Mouse (Mus musculus) hindbrain, embryonic 16.5 days (tissue): Measurements from ENCODE around the gene Ftl1. TPM values are rescaled to one million over a fixed set of nuclear protein-coding genes. Genes with fewer than 3 reads are reported as not detected.

ENCODE experiments used
- ATAC-seq: fragments of 200-750 bp; cut with Nextera tagmentation; 2 replicates; pipeline ENCODE4 v1.8.0; 2017; ENCODE audit warnings: moderate TSS enrichment, moderate library complexity
- H3K27ac ChIP-seq: fragments of 300-500 bp; sonication (generic); 2 replicates; pipeline ENCODE4 v1.5.1; 2014; ENCODE audit warnings: low read depth, mild to moderate bottlenecking, control low read depth, low read length, moderate library complexity
- H3K27me3 ChIP-seq: fragments of 300-500 bp; sonication (generic); replicated peaks from 2 replicates; pipeline ENCODE4 v1.6.1; 2014; ENCODE audit warnings: low read length; ENCODE audit not compliant: control insufficient read depth, insufficient read depth
- H3K36me3 ChIP-seq: fragments of 300-500 bp; sonication (generic); 2 replicates; pipeline ENCODE4 v1.6.1; 2014; ENCODE audit warnings: mild to moderate bottlenecking, low read length, moderate library complexity, mixed read lengths; ENCODE audit not compliant: control insufficient read depth, insufficient read depth
- H3K4me1 ChIP-seq: fragments of 300-500 bp; sonication (generic); 2 replicates; pipeline ENCODE4 v1.6.1; 2014; ENCODE audit warnings: low read depth, low read length; ENCODE audit not compliant: control insufficient read depth, insufficient read depth
- H3K4me2 ChIP-seq: fragments of 300-500 bp; sonication (generic); 2 replicates; pipeline ENCODE4 v1.6.1; 2014; ENCODE audit warnings: mild to moderate bottlenecking, low read length, control low read depth, moderate library complexity
- H3K4me3 ChIP-seq: fragments of 300-500 bp; sonication (generic); 2 replicates; pipeline ENCODE4 v1.5.1; 2014; ENCODE audit warnings: mild to moderate bottlenecking, low read length, control low read depth, moderate library complexity
- H3K9ac ChIP-seq: fragments of 300-500 bp; sonication (generic); 2 replicates; pipeline ENCODE4 v1.6.1; 2014; ENCODE audit warnings: low read depth, mild to moderate bottlenecking, control low read depth, low read length, moderate library complexity
- H3K9me3 ChIP-seq: fragments of 300-500 bp; sonication (generic); 2 replicates; pipeline ENCODE4 v1.6.1; 2014; ENCODE audit warnings: mild to moderate bottlenecking, low read length, moderate library complexity; ENCODE audit not compliant: control insufficient read depth
- WGBS: fragments of 180-500 bp; shearing (Covaris S2); extraction: QIAGEN DNeasy Blood & Tissue Kit; methylation state at CpG from one replicate; pipeline ENCODE4 v1.1.7; 2014; 5-methylcytosine and 5-hydroxymethylcytosine counted together
- polyA plus RNA-seq: library from polyadenylated mRNA; unstranded; fragments of >200 nt; fragmentation: Nextera tagmentation; extraction: Ambion mirVana; gene quantifications from 2 replicates; pipeline ENCODE4 v1.2.1, GENCODE M21; 2015

Ftl1 gene
- polyA plus RNA-seq, 1 experiment from 2014 or later: 5,303 TPM

DNA sequence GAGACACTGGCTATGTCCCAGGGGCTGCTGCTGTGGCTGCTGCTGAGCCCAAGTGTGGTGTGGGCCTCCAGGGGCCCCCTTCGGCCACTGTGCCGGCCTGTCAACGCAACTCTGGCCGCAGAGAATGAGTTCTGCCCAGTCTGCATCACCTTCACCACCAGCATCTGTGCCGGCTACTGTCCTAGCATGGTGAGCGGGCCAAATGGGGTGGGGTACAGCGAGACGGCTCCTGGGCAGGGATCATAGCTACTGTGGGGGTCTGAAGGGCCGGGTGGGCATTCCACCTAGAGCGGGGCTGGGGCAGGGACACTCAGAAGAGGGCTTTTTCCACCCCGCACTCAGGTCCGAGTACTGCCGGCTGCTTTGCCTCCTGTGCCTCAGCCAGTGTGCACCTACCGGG, 38.5 kb downstream of the Ftl1 start:
- peaks cover 45% of the 10 kb centered on the region for H3K36me3 ChIP-seq
- H3K4me2 ChIP-seq: no peak overlapping the region
- no peak overlapping the region for H3K4me3 ChIP-seq
- H3K9me3 ChIP-seq: no peaks in the 10 kb centered on the region
- H3K9ac ChIP-seq: no peak overlapping the region
- no peak overlapping the region for H3K27ac ChIP-seq
- H3K27me3 ChIP-seq: peaks cover 48% of the 10 kb centered on the region
- 92% methylated on average over 14 of the region's 14 CpGs for WGBS
- ATAC-seq: no peak
- no peaks in the 10 kb centered on the region for H3K4me1 ChIP-seq

- H3K27ac ChIP-seq: no peak within 1 kb of the TSS
- peaks cover under 1% of the 10 kb centered on the region; the same call in 1 of the 2 replicates for H3K4me1 ChIP-seq
- 61% methylated on average over 6 of the region's 6 CpGs for whole genome bisulfite sequencing
- H3K9ac ChIP-seq: no peak within 1 kb of the TSS
- no peak within 1 kb of the TSS for H3K4me2 ChIP-seq
- H3K36me3 ChIP-seq: peaks cover 45% of the 10 kb centered on the region
- H3K4me3 ChIP-seq: no peak within 1 kb of the TSS
- H3K9me3 ChIP-seq: no peaks in the 10 kb centered on the region
- H3K27me3 ChIP-seq: peaks cover 53% of the 10 kb centered on the region
- ATAC-seq: no peak
These were observed 39.1 kb downstream of the Ftl1 start, which contains the start of gene Lhb for GRCm38 (mm10) chr7:45420615-45420919. Gene Lhb (plus strand): TSS chr7:45420820.

DNA sequence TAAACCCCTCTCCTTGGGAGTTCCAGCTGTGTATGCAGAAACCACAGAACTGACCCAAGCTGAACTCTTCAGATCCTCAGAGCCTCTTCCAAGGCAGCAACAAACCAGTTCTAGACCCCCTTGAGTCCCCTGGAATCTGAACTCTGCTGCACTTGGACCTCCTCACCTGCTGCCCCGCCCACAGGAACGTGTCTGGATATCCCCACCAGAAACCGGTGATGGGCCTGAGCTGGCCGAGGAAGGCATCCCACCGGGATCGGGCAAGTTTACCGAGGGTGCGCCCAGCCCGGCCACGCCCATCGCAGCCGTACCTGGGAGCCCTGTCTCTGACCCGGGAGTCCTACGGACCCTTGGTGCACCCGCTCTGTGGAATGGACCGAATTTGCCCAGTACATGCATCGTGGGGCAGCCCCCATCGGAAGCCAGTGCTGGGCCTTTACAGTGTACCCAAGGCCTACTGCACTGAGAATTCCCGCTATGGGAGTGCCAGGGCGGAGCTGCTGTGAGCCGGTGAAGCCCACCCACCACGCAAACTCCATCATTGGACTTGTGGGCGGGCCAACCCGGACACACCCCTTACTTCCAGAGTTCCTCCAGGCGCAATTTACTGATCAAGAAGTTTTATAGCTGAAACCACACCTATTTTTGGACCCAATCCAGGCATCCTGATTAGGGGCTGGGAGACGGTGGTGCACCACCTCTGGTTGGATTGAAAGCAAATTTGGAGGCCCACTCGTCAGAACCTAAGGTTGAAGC, 39.6 kb downstream of the Ftl1 start:
- Histone ChIP-seq H3K27me3 (peaks cover 58% of the 10 kb centered on the region), H3K9me3 (no peaks in the 10 kb centered on the region), H3K27ac (no peak overlapping the region), H3K9ac (no peak overlapping the region), H3K4me3 (no peak overlapping the region), H3K4me2 (no peak overlapping the region), H3K36me3 (peaks cover 44% of the 10 kb centered on the region), H3K4me1 (peaks cover 3% of the 10 kb centered on the region; the same call in 1 of the 2 replicates)
- no peak for ATAC-seq
- 14% methylated on average over 27 of the region's 27 CpGs for WGBS

DNA sequence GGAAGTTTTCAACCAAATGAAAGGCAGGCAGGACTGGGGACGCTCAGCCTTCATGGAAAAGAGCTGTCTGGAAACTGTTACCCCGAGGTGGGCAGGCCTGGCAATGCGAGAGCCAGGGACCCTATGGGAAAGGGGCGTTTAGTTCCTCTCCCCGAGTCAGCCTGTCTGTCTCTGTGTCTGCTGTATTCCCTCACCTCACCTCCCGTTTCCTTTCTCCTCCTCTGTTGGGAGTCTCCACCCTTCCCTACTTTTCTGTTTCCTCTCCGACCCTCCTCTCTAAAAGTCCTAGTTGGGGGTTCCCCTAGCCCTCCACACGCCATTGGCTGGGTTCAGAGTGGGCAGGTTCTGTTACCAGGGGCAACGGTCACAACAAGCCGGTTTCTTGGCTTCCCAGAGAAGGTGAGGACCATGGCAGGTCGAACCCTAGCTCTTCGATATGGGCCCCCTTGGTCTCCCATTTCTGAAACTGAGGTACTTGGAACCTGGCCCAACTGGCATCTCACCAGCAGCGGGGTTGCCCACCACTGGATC, 41.7 kb downstream of the Ftl1 start:
- Histone ChIP-seq H3K4me1 (peaks cover 15% of the 10 kb centered on the region), H3K4me3 (no peak overlapping the region), H3K36me3 (peaks cover 24% of the 10 kb centered on the region), H3K27ac (no peak overlapping the region), H3K9ac (no peak overlapping the region), H3K4me2 (no peak overlapping the region), H3K9me3 (no peaks in the 10 kb centered on the region), H3K27me3 (peaks cover 77% of the 10 kb centered on the region)
- no peak for ATAC-seq
- WGBS: 9% methylated on average over 13 of the region's 13 CpGs

- Histone ChIP-seq H3K27ac (no peak overlapping the region), H3K9me3 (no peaks in the 10 kb centered on the region), H3K4me2 (peak overlapping the region; percentile 25), H3K4me1 (peaks cover 15% of the 10 kb centered on the region), H3K27me3 (peaks cover 87% of the 10 kb centered on the region), H3K9ac (peak overlapping the region; percentile 41; the same call in 1 of the 2 replicates), H3K36me3 (no peaks in the 10 kb centered on the region), H3K4me3 (peak overlapping the region; percentile 17; the same call in 1 of the 2 replicates)
- 11% methylated on average over 37 of the region's 37 CpGs for WGBS
- ATAC-seq: no peak
These were observed 44.0 kb downstream of the Ftl1 start for GRCm38 (mm10) chr7:45415636-45416035.

- Histone ChIP-seq H3K27me3 (peaks cover 87% of the 10 kb centered on the region), H3K4me3 (no peak overlapping the region), H3K4me1 (peaks cover 15% of the 10 kb centered on the region), H3K9ac (no peak overlapping the region), H3K9me3 (no peaks in the 10 kb centered on the region), H3K36me3 (no peaks in the 10 kb centered on the region), H3K4me2 (no peak overlapping the region), H3K27ac (no peak overlapping the region)
- no peak for ATAC-seq
- 39% methylated on average over 12 of the region's 12 CpGs for WGBS
These were observed 44.9 kb downstream of the Ftl1 start for GRCm38 (mm10) chr7:45414740-45415224.

- H3K4me2 ChIP-seq: peak overlapping the region; percentile 92
- ATAC-seq: no peak
- H3K9ac ChIP-seq: peak overlapping the region; percentile 68
- 2% methylated on average over 27 of the region's 27 CpGs for WGBS
- H3K36me3 ChIP-seq: no peaks in the 10 kb centered on the region
- peak overlapping the region; percentile 53 for H3K4me3 ChIP-seq
- no peaks in the 10 kb centered on the region for H3K9me3 ChIP-seq
- H3K27ac ChIP-seq: no peak overlapping the region
- peaks cover 90% of the 10 kb centered on the region for H3K27me3 ChIP-seq
- H3K4me1 ChIP-seq: peaks cover 15% of the 10 kb centered on the region
These were observed 45.6 kb downstream of the Ftl1 start for GRCm38 (mm10) chr7:45413864-45414739.

GRCm38 (mm10) chr7:45413113-45413863, 46.4 kb downstream of the Ftl1 start, which contains the start of gene Ntf5:
Gene Ntf5 (plus strand): TSS chr7:45413695.
- ATAC-seq: peak; percentile 43
- peak within 1 kb of the TSS; percentile 53 for H3K4me3 ChIP-seq
- H3K36me3 ChIP-seq: no peaks in the 10 kb centered on the region
- H3K4me2 ChIP-seq: peak within 1 kb of the TSS; percentile 92
- 3% methylated on average over 38 of the region's 45 CpGs for WGBS
- H3K27me3 ChIP-seq: peaks cover 90% of the 10 kb centered on the region
- H3K4me1 ChIP-seq: peaks cover 15% of the 10 kb centered on the region
- H3K27ac ChIP-seq: no peak within 1 kb of the TSS
- peak within 1 kb of the TSS; percentile 68 for H3K9ac ChIP-seq
- no peaks in the 10 kb centered on the region for H3K9me3 ChIP-seq
